10 mouse cellular contexts compared by ENCODE assay signal in the genomic region with DNA sequence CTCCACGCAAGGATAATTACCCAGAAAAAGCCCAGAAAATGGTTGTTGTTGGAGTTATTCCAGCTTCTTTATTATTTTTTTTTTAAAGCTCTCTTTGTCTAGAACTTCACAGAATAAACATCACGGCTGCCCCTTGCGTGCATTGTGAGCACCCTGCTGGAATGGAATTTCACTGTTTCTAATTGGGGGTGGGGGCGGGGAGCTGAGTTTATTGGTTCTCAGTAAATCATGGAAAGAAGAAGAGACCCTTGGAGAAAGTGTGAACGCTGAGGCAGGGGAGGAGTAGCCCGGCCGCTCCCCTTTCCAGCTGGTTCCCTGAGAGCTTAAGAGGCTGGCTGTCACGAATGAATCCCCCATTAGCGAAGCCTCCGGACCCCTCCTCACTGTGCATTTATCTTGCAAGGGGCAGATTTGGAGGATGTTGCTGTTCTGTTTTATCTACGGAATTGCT.
DNase-seq lines count a peak whose midpoint lies in the region; ATAC-seq lines count a peak whose summit lies in the region.
"Had no signal": no experiment of that assay in that cellular context is flagged by ENCODE, and none has a peak within 500 bp of the region (broad histone marks: within the 10 kb centered on the region; RNA-seq: fewer than 3 reads in every experiment).

No protein-coding gene starts in this region.

- H3K4me3 ChIP-seq in kidney, embryonic 15.5 days (replicated peaks): no peak overlapping the region
- H3K4me3 ChIP-seq in embryonic facial prominence, embryonic 14.5 days (ENCODE audit: low read depth, low read length): no peak overlapping the region
- peak overlapping the region; percentile 1; the same call in 1 of the 2 replicates for H3K4me3 ChIP-seq in limb, embryonic 10.5 days
- H3K4me3 ChIP-seq in neural tube, embryonic 15.5 days (replicated peaks): no peak overlapping the region

- H3K4me2 ChIP-seq in kidney, embryonic 15.5 days: peak overlapping the region; percentile 38
- H3K4me2 ChIP-seq in embryonic facial prominence, embryonic 14.5 days (ENCODE audit: low read depth, low read length): peak overlapping the region; percentile 47
- peak overlapping the region; percentile 36 for H3K4me2 ChIP-seq in neural tube, embryonic 15.5 days

- H3K36me3 ChIP-seq in kidney, embryonic 15.5 days: no peaks in the 10 kb centered on the region
- no peaks in the 10 kb centered on the region for H3K36me3 ChIP-seq in embryonic facial prominence, embryonic 14.5 days (ENCODE audit: control insufficient read depth, insufficient read depth, low read length)
- H3K36me3 ChIP-seq in limb, embryonic 10.5 days: no peaks in the 10 kb centered on the region
- H3K36me3 ChIP-seq in neural tube, embryonic 15.5 days: no peaks in the 10 kb centered on the region

- DNase-seq in kidney, postnatal 36 days: no peak
- peak; percentile 82 for DNase-seq in embryonic facial prominence, embryonic 14.5 days (ENCODE audit: low spot score)
- peak; percentile 47 for DNase-seq in limb, embryonic 10.5 days (ENCODE audit: low spot score)
- DNase-seq in frontal cortex, adult 2 months (ENCODE audit: extremely low spot score in 1 of 2, low spot score in 1 of 2): no peak
- no peak for DNase-seq in testis, postnatal 10 days (ENCODE audit: low spot score)
- DNase-seq: kidney, adult 2 months; right cerebral cortex, postnatal 25 days had no signal

- peaks cover 42% of the 10 kb centered on the region for H3K4me1 ChIP-seq in kidney, embryonic 15.5 days
- H3K4me1 ChIP-seq in embryonic facial prominence, embryonic 14.5 days (ENCODE audit: control insufficient read depth, insufficient read depth, low read length): peaks cover 31% of the 10 kb centered on the region
- H3K4me1 ChIP-seq in limb, embryonic 10.5 days: peaks cover 22% of the 10 kb centered on the region
- peaks cover 16% of the 10 kb centered on the region for H3K4me1 ChIP-seq in neural tube, embryonic 15.5 days

- peak overlapping the region; percentile 81 for H3K27ac ChIP-seq in kidney, embryonic 15.5 days
- peak overlapping the region; percentile 55 for H3K27ac ChIP-seq in embryonic facial prominence, embryonic 14.5 days (replicated peaks; ENCODE audit: low read depth, low read length)
- peak overlapping the region; percentile 61 for H3K27ac ChIP-seq in limb, embryonic 10.5 days
- peak overlapping the region; percentile 46 for H3K27ac ChIP-seq in neural tube, embryonic 15.5 days (replicated peaks)

- WGBS in kidney, embryonic 15.5 days: 5% methylated on average over 11 of the region's 11 CpGs
- 7% methylated on average over 11 of the region's 11 CpGs for WGBS in embryonic facial prominence, embryonic 14.5 days
- WGBS in limb, embryonic 10.5 days: 7% methylated on average over 11 of the region's 11 CpGs
- 4% methylated on average over 11 of the region's 11 CpGs for WGBS in neural tube, embryonic 15.5 days

- ATAC-seq in kidney, embryonic 15.5 days (replicated peaks; ENCODE audit: low FRiP score): peak; percentile 57
- ATAC-seq in embryonic facial prominence, embryonic 14.5 days (ENCODE audit: low read depth): peak; percentile 58
- ATAC-seq in neural tube, embryonic 15.5 days (ENCODE audit: low FRiP score): no peak
- no peak for ATAC-seq in CD4-positive, CD25-positive, alpha-beta regulatory T cell, adult 4 months

- H3K27me3 ChIP-seq in kidney, embryonic 15.5 days: 0 out of 2 replicates have a peak, but pooled peaks cover 3% of the 10 kb centered on the region
- H3K27me3 ChIP-seq in embryonic facial prominence, embryonic 14.5 days (replicated peaks; ENCODE audit: control insufficient read depth, insufficient read depth, low read length): no peaks in the 10 kb centered on the region
- H3K27me3 ChIP-seq in limb, embryonic 10.5 days (ENCODE audit: low read depth, poor library complexity, severe bottlenecking): peaks cover 42% of the 10 kb centered on the region
- peaks cover 5% of the 10 kb centered on the region for H3K27me3 ChIP-seq in neural tube, embryonic 15.5 days (replicated peaks)

- no peaks in the 10 kb centered on the region for H3K9me3 ChIP-seq in kidney, embryonic 15.5 days (replicated peaks)
- 0 out of 2 replicates have a peak, but pooled peaks cover 3% of the 10 kb centered on the region for H3K9me3 ChIP-seq in embryonic facial prominence, embryonic 14.5 days (ENCODE audit: control insufficient read depth, low read length)
- no peaks in the 10 kb centered on the region for H3K9me3 ChIP-seq in limb, embryonic 10.5 days (replicated peaks)
- H3K9me3 ChIP-seq in neural tube, embryonic 15.5 days (replicated peaks): no peaks in the 10 kb centered on the region

- H3K9ac ChIP-seq in kidney, embryonic 15.5 days: no peak overlapping the region
- H3K9ac ChIP-seq in embryonic facial prominence, embryonic 14.5 days (ENCODE audit: low read depth, low read length): peak overlapping the region; percentile 14; the same call in 1 of the 2 replicates
- no peak overlapping the region for H3K9ac ChIP-seq in neural tube, embryonic 15.5 days (replicated peaks)

Comparison
In these comparisons a context has a peak if more than half of its experiments do, and no peak if none do; other contexts are left out.
1. ATAC-seq: peak in kidney, embryonic 15.5 days (single experiment) and embryonic facial prominence, embryonic 14.5 days (single experiment); none in neural tube, embryonic 15.5 days (single experiment) and CD4-positive, CD25-positive, alpha-beta regulatory T cell, adult 4 months (single experiment).
2. DNase-seq: peak in embryonic facial prominence, embryonic 14.5 days (single experiment) and limb, embryonic 10.5 days (single experiment); none in kidney, postnatal 36 days (0 of 2), frontal cortex, adult 2 months (0 of 2) and testis, postnatal 10 days (single experiment).
3. Peak in every context shown above with its lines, with median percentiles within 50 percentile points of each other: H3K27ac ChIP-seq and H3K4me2 ChIP-seq.